Mouse (Mus musculus): Measurements from ENCODE around the gene Nans. TPM values are rescaled to one million over a fixed set of nuclear protein-coding genes. Genes with fewer than 3 reads are reported as not detected.

Gene Nans
- polyA plus RNA-seq, 1 experiment: 103 TPM

DNA sequence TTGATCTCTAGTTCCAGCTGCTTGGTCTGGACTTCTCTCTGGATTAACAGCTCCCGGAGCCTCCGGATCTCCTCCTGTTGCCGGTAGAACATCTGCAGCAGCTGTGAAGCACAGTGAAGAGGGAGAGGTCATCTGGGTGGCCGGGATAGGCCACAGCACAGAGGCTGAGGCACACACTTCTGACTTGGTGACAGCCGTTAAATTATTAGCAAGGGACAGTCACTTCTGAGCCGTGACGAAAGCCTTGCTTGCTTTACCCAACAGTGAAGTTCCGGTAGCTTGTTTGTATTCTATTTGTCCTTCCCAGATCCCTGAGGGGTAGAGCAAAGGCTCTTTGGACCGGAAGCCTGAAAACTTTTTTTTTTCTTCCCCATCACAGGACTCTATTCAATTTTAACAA is 50.1 kb downstream of the Nans start:
- H3K27me3 ChIP-seq (ENCODE audit: control insufficient read depth, insufficient read depth, low read length, poor library complexity, severe bottlenecking): no peaks in the 10 kb centered on the region
- no peak overlapping the region for H3K9ac ChIP-seq (ENCODE audit: low read depth, poor library complexity, severe bottlenecking)
- no peak overlapping the region for H3K4me3 ChIP-seq (ENCODE audit: low read depth, low read length)
- H3K27ac ChIP-seq (ENCODE audit: insufficient read depth, low read length): no peak overlapping the region
- no peaks in the 10 kb centered on the region for H3K36me3 ChIP-seq (ENCODE audit: control insufficient read depth, insufficient read depth, low read length, poor library complexity, severe bottlenecking)
- H3K9me3 ChIP-seq (replicated peaks; ENCODE audit: control insufficient read depth, insufficient read depth, low read length, poor library complexity, severe bottlenecking): no peaks in the 10 kb centered on the region
- TF ChIP-seq EP300 (IDR thresholded peaks at IDR 0.05; ENCODE audit: insufficient read depth, low read depth, low read length) (no peak), POLR2A (IDR thresholded peaks at IDR 0.05; ENCODE audit: insufficient read depth, low read length) (no peak), CTCF (IDR thresholded peaks at IDR 0.05; ENCODE audit: low read depth, low read length) (no peak)
- H3K4me1 ChIP-seq (ENCODE audit: control insufficient read depth, insufficient read depth, low read length): peaks cover 2% of the 10 kb centered on the region

DNA sequence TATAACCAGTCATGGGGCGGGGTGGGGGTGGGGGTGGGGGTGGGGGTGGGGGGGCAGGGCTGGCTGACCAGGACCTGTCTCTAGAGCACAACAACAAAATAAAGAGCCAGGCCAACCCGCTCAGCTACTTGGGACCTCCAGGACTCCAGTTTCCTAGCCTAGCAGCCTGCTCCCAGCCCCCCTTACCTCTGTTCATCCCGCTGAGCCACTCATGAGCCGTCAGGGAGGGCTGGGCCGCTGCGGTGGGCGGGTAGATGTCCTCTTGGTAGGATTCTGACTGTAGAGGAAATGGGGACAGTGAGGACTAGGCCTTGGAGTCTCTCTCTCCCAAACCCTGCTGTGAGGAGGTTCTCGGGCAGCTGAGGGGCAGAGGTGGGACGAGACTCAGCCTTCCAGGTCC is 52.7 kb downstream of the Nans start:
- Histone ChIP-seq H3K27ac (ENCODE audit: insufficient read depth, low read length) (no peak overlapping the region), H3K36me3 (ENCODE audit: control insufficient read depth, insufficient read depth, low read length, poor library complexity, severe bottlenecking) (no peaks in the 10 kb centered on the region), H3K4me3 (ENCODE audit: low read depth, low read length) (no peak overlapping the region), H3K9me3 (replicated peaks; ENCODE audit: control insufficient read depth, insufficient read depth, low read length, poor library complexity, severe bottlenecking) (no peaks in the 10 kb centered on the region), H3K27me3 (ENCODE audit: control insufficient read depth, insufficient read depth, low read length, poor library complexity, severe bottlenecking) (no peaks in the 10 kb centered on the region), H3K4me1 (ENCODE audit: control insufficient read depth, insufficient read depth, low read length) (no peaks in the 10 kb centered on the region), H3K9ac (ENCODE audit: low read depth, poor library complexity, severe bottlenecking) (no peak overlapping the region)
- TF ChIP-seq POLR2A (IDR thresholded peaks at IDR 0.05; ENCODE audit: insufficient read depth, low read length): no peak
- TF ChIP-seq EP300 (IDR thresholded peaks at IDR 0.05; ENCODE audit: insufficient read depth, low read depth, low read length): no peak
- TF ChIP-seq CTCF (IDR thresholded peaks at IDR 0.05; ENCODE audit: low read depth, low read length): no peak

DNA sequence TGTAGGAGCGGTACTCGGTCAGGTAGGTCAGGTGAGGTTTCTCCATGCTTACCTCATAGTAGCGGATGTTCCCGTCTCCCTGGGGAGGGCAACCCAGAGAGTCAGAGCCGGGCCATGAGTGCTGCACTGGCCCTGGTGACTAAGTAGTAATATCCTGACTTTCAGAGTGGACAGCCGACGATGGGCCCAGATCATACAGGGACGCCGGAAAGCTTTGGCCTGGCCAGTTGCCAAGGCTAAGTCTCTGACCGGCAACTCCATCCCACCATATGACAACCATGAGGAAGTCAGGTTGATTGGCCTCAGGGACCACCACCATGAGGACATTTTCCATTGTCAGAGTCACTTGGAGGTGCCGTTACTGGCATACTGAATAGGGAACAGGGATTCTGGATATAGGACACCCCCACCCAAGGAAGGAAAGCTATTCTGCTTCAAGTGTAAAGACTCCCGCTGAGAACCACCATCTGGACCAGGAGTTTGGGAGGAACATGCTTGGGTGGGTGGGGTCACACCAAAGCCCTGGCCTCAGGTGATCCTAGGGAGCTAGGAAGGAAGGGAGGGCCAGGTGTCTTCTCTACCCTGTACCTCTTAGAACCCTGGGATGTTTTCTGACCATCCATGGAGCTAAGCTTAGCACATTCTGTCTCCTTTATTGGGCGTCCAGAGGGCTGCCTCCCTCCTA is 54.5 kb downstream of the Nans start:
- Histone ChIP-seq H3K4me1 (ENCODE audit: control insufficient read depth, insufficient read depth, low read length) (no peaks in the 10 kb centered on the region), H3K27me3 (ENCODE audit: control insufficient read depth, insufficient read depth, low read length, poor library complexity, severe bottlenecking) (no peaks in the 10 kb centered on the region), H3K27ac (ENCODE audit: insufficient read depth, low read length) (no peak overlapping the region), H3K4me3 (ENCODE audit: low read depth, low read length) (no peak overlapping the region), H3K9ac (ENCODE audit: low read depth, poor library complexity, severe bottlenecking) (no peak overlapping the region), H3K36me3 (ENCODE audit: control insufficient read depth, insufficient read depth, low read length, poor library complexity, severe bottlenecking) (no peaks in the 10 kb centered on the region), H3K9me3 (replicated peaks; ENCODE audit: control insufficient read depth, insufficient read depth, low read length, poor library complexity, severe bottlenecking) (no peaks in the 10 kb centered on the region)
- TF ChIP-seq POLR2A (IDR thresholded peaks at IDR 0.05; ENCODE audit: insufficient read depth, low read length) (no peak), EP300 (IDR thresholded peaks at IDR 0.05; ENCODE audit: insufficient read depth, low read depth, low read length) (no peak), CTCF (IDR thresholded peaks at IDR 0.05; ENCODE audit: low read depth, low read length) (no peak)

DNA sequence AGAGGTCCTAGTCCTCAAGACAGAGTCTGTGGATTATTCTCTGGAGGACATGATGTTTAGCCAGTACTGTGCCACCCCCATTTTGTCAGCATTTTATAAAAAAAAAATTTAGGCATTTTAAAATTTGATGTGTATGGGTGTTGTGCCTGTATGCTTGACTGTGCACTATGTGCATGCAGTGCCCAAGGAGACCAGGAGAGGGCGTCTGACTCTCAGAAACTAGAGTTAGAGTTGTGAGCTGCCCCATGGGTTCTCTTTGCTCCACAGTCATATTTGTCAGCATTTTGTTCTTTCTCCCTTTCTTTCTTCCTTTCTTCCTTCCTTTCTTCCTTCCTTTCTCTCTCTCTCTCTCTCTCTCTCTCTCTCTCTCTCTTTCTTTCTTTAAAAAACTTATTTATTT is 55.3 kb downstream of the Nans start:
- Histone ChIP-seq H3K9ac (ENCODE audit: low read depth, poor library complexity, severe bottlenecking) (no peak overlapping the region), H3K27me3 (ENCODE audit: control insufficient read depth, insufficient read depth, low read length, poor library complexity, severe bottlenecking) (no peaks in the 10 kb centered on the region), H3K9me3 (replicated peaks; ENCODE audit: control insufficient read depth, insufficient read depth, low read length, poor library complexity, severe bottlenecking) (no peaks in the 10 kb centered on the region), H3K27ac (ENCODE audit: insufficient read depth, low read length) (no peak overlapping the region), H3K36me3 (ENCODE audit: control insufficient read depth, insufficient read depth, low read length, poor library complexity, severe bottlenecking) (no peaks in the 10 kb centered on the region), H3K4me1 (ENCODE audit: control insufficient read depth, insufficient read depth, low read length) (no peaks in the 10 kb centered on the region), H3K4me3 (ENCODE audit: low read depth, low read length) (no peak overlapping the region)
- no peak for TF ChIP-seq EP300 (IDR thresholded peaks at IDR 0.05; ENCODE audit: insufficient read depth, low read depth, low read length)
- peak; percentile 58 for TF ChIP-seq CTCF (IDR thresholded peaks at IDR 0.05; ENCODE audit: low read depth, low read length)

DNA sequence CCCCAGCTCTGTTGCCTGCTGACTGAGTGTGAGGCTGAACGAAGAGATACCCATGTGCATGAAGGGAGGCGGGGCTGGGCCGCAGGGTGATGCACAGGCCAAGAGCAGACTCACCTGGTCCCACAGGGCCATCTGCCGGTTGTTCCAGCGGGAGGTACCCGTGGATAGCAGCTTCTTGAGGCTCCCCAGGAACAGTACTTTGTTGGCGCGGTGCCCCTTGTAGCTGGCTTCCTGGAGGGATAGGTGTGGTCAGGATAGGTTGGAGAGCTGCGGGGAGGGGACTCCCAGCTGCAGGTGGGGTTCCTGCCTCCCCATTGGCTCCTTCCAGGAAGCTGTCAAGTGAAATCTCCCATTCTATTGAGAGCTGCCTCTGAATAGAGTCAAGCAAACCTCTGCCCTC is 56.5 kb downstream of the Nans start:
- Histone ChIP-seq H3K9me3 (replicated peaks; ENCODE audit: control insufficient read depth, insufficient read depth, low read length, poor library complexity, severe bottlenecking) (no peaks in the 10 kb centered on the region), H3K27me3 (ENCODE audit: control insufficient read depth, insufficient read depth, low read length, poor library complexity, severe bottlenecking) (no peaks in the 10 kb centered on the region), H3K4me1 (ENCODE audit: control insufficient read depth, insufficient read depth, low read length) (no peaks in the 10 kb centered on the region), H3K27ac (ENCODE audit: insufficient read depth, low read length) (no peak overlapping the region), H3K36me3 (ENCODE audit: control insufficient read depth, insufficient read depth, low read length, poor library complexity, severe bottlenecking) (no peaks in the 10 kb centered on the region), H3K4me3 (ENCODE audit: low read depth, low read length) (no peak overlapping the region), H3K9ac (ENCODE audit: low read depth, poor library complexity, severe bottlenecking) (no peak overlapping the region)
- TF ChIP-seq POLR2A (IDR thresholded peaks at IDR 0.05; ENCODE audit: insufficient read depth, low read length): no peak
- peak; percentile 43 for TF ChIP-seq CTCF (IDR thresholded peaks at IDR 0.05; ENCODE audit: low read depth, low read length)
- 0 out of 2 replicates have a peak, but pooled peaks have one; percentile 29 for TF ChIP-seq EP300 (IDR thresholded peaks at IDR 0.05; ENCODE audit: insufficient read depth, low read depth, low read length)

DNA sequence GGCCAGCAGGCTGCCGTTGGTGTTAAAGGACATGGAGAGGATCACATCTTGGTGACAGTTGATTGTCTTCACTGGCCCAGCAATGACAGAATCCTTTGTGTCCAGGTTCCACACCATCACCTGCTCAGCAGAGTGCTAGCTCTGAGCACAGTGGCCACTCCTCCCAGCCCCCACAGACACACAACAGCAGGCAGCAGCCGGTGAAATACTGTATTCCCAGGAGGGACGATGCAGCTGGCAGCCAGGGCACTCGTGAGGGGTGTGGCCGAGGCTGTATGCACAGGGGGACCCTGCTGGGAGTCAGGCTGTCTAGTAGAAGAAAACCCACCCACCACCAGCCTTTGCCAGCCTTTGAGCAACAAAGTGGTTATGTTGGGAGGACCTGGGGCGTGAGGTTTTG is 57.7 kb downstream of the Nans start:
- Histone ChIP-seq H3K27me3 (ENCODE audit: control insufficient read depth, insufficient read depth, low read length, poor library complexity, severe bottlenecking) (no peaks in the 10 kb centered on the region), H3K36me3 (ENCODE audit: control insufficient read depth, insufficient read depth, low read length, poor library complexity, severe bottlenecking) (no peaks in the 10 kb centered on the region), H3K27ac (ENCODE audit: insufficient read depth, low read length) (no peak overlapping the region), H3K4me1 (ENCODE audit: control insufficient read depth, insufficient read depth, low read length) (no peaks in the 10 kb centered on the region), H3K4me3 (ENCODE audit: low read depth, low read length) (no peak overlapping the region), H3K9ac (ENCODE audit: low read depth, poor library complexity, severe bottlenecking) (no peak overlapping the region), H3K9me3 (replicated peaks; ENCODE audit: control insufficient read depth, insufficient read depth, low read length, poor library complexity, severe bottlenecking) (no peaks in the 10 kb centered on the region)
- TF ChIP-seq POLR2A (IDR thresholded peaks at IDR 0.05; ENCODE audit: insufficient read depth, low read length) (no peak), EP300 (IDR thresholded peaks at IDR 0.05; ENCODE audit: insufficient read depth, low read depth, low read length) (no peak), CTCF (IDR thresholded peaks at IDR 0.05; ENCODE audit: low read depth, low read length) (no peak)

Measured in ES-Bruce4 (cell line).